Mouse (Mus musculus) embryonic facial prominence, embryonic 15.5 days (tissue): ENCODE data around the gene Slc6a6. TPM values are rescaled to one million over a fixed set of nuclear protein-coding genes. Genes with fewer than 3 reads are reported as not detected.

Experiments
- ATAC-seq: fragments of 200-750 bp; cut with Nextera tagmentation; 2 replicates; pipeline ENCODE4 v1.8.0; 2017; ENCODE audit warnings: low read depth, moderate TSS enrichment; ENCODE audit not compliant: insufficient number of reproducible peaks, low FRiP score, low TSS enrichment
- H3K27ac ChIP-seq: fragments of 300-500 bp; sonication (generic); replicated peaks from 2 replicates; pipeline ENCODE4 v1.5.1; 2015; ENCODE audit warnings: mild to moderate bottlenecking, inconsistent platforms
- H3K27me3 ChIP-seq: fragments of 300-500 bp; sonication (generic); 2 replicates; pipeline ENCODE4 v1.6.1; 2015; ENCODE audit warnings: inconsistent platforms
- H3K36me3 ChIP-seq: fragments of 300-500 bp; sonication (generic); 2 replicates; pipeline ENCODE4 v1.6.1; 2015; ENCODE audit warnings: mild to moderate bottlenecking, inconsistent platforms
- H3K4me1 ChIP-seq: fragments of 300-500 bp; sonication (generic); 2 replicates; pipeline ENCODE4 v1.6.1; 2015; ENCODE audit warnings: inconsistent platforms
- H3K4me2 ChIP-seq: fragments of 300-500 bp; sonication (generic); replicated peaks from 2 replicates; pipeline ENCODE4 v1.6.1; 2015; ENCODE audit warnings: mild to moderate bottlenecking, inconsistent platforms
- H3K4me3 ChIP-seq: fragments of 300-500 bp; sonication (generic); replicated peaks from 2 replicates; pipeline ENCODE4 v1.5.1; 2015; ENCODE audit warnings: mild to moderate bottlenecking, inconsistent platforms
- H3K9ac ChIP-seq: fragments of 300-500 bp; sonication (generic); 2 replicates; pipeline ENCODE4 v1.6.1; 2015; ENCODE audit warnings: inconsistent platforms
- H3K9me3 ChIP-seq: fragments of 300-500 bp; sonication (generic); replicated peaks from 2 replicates; pipeline ENCODE4 v1.6.1; 2016; ENCODE audit warnings: inconsistent platforms
- WGBS: fragments of 180-500 bp; shearing (Covaris S2); methylation state at CpG from one replicate; pipeline ENCODE4 v1.1.7; 2015; 5-methylcytosine and 5-hydroxymethylcytosine counted together
- polyA plus RNA-seq: library from polyadenylated mRNA; unstranded; fragments of >200 nt; fragmentation: Nextera tagmentation; extraction: Ambion mirVana; gene quantifications from 2 replicates; pipeline ENCODE4 v1.2.1, GENCODE M21; 2015

Gene Slc6a6
- polyA plus RNA-seq, 1 experiment from 2014 or later = 77.5 TPM

GRCm38 (mm10) chr6:91655244-91655643 lies 28.6 kb upstream of the Slc6a6 start:
- H3K9ac ChIP-seq = no peak overlapping the region
- H3K9me3 ChIP-seq = no peaks in the 10 kb centered on the region
- H3K27ac ChIP-seq = no peak overlapping the region
- ATAC-seq = no peak
- no peak overlapping the region for H3K4me3 ChIP-seq
- WGBS = 48% methylated on average over 3 of the region's 3 CpGs
- peaks cover 28% of the 10 kb centered on the region for H3K4me1 ChIP-seq
- H3K36me3 ChIP-seq = no peaks in the 10 kb centered on the region
- no peak overlapping the region for H3K4me2 ChIP-seq
- no peaks in the 10 kb centered on the region for H3K27me3 ChIP-seq

GRCm38 (mm10) chr6:91655874-91656433 lies 27.9 kb upstream of the Slc6a6 start:
- WGBS = 64% methylated on average over 6 of the region's 6 CpGs
- peaks cover 30% of the 10 kb centered on the region for H3K4me1 ChIP-seq
- no peak overlapping the region for H3K4me2 ChIP-seq
- no peak for ATAC-seq
- H3K27ac ChIP-seq = no peak overlapping the region; the same call in 1 of the 2 replicates
- H3K36me3 ChIP-seq = no peaks in the 10 kb centered on the region
- H3K4me3 ChIP-seq = no peak overlapping the region
- no peaks in the 10 kb centered on the region for H3K9me3 ChIP-seq
- no peaks in the 10 kb centered on the region for H3K27me3 ChIP-seq
- H3K9ac ChIP-seq = no peak overlapping the region

GRCm38 (mm10) chr6:91658288-91658687 lies 25.6 kb upstream of the Slc6a6 start:
- Histone ChIP-seq H3K4me2 (no peak overlapping the region), H3K27ac (0 out of 2 replicates have a peak overlapping the region, but pooled peaks have one; percentile 7), H3K9ac (no peak overlapping the region), H3K9me3 (no peaks in the 10 kb centered on the region), H3K36me3 (no peaks in the 10 kb centered on the region), H3K4me1 (peaks cover 30% of the 10 kb centered on the region), H3K27me3 (no peaks in the 10 kb centered on the region), H3K4me3 (no peak overlapping the region)
- ATAC-seq = no peak
- 55% methylated on average over 1 of the region's 1 CpGs for WGBS

- no peak overlapping the region for H3K9ac ChIP-seq
- H3K27ac ChIP-seq = peak overlapping the region; percentile 58; the same call in 1 of the 2 replicates
- WGBS = 45% methylated on average over 2 of the region's 2 CpGs
- no peak for ATAC-seq
- H3K4me1 ChIP-seq = peaks cover 25% of the 10 kb centered on the region
- no peak overlapping the region for H3K4me3 ChIP-seq
- H3K27me3 ChIP-seq = no peaks in the 10 kb centered on the region
- H3K9me3 ChIP-seq = no peaks in the 10 kb centered on the region
- H3K36me3 ChIP-seq = no peaks in the 10 kb centered on the region
- H3K4me2 ChIP-seq = no peak overlapping the region
These were observed 23.9 kb upstream of the Slc6a6 start for GRCm38 (mm10) chr6:91659841-91660509.

- H3K27ac ChIP-seq = no peak overlapping the region
- no peak overlapping the region for H3K4me2 ChIP-seq
- H3K9ac ChIP-seq = no peak overlapping the region
- no peaks in the 10 kb centered on the region for H3K27me3 ChIP-seq
- peaks cover 15% of the 10 kb centered on the region for H3K4me1 ChIP-seq
- WGBS = 86% methylated on average over 6 of the region's 6 CpGs
- ATAC-seq = no peak
- no peaks in the 10 kb centered on the region for H3K36me3 ChIP-seq
- no peaks in the 10 kb centered on the region for H3K9me3 ChIP-seq
- no peak overlapping the region for H3K4me3 ChIP-seq
These were observed 21.6 kb upstream of the Slc6a6 start for GRCm38 (mm10) chr6:91662301-91662700.

- Histone ChIP-seq H3K4me2 (no peak overlapping the region), H3K36me3 (no peaks in the 10 kb centered on the region), H3K27ac (no peak overlapping the region), H3K27me3 (no peaks in the 10 kb centered on the region), H3K4me1 (peaks cover 15% of the 10 kb centered on the region), H3K9ac (no peak overlapping the region), H3K4me3 (no peak overlapping the region), H3K9me3 (no peaks in the 10 kb centered on the region)
- WGBS = 79% methylated on average over 6 of the region's 6 CpGs
- no peak for ATAC-seq
These were observed 20.2 kb upstream of the Slc6a6 start for GRCm38 (mm10) chr6:91663616-91664015.

- Histone ChIP-seq H3K9me3 (no peaks in the 10 kb centered on the region), H3K27ac (no peak overlapping the region), H3K4me2 (no peak overlapping the region), H3K36me3 (no peaks in the 10 kb centered on the region), H3K27me3 (no peaks in the 10 kb centered on the region), H3K4me3 (no peak overlapping the region), H3K9ac (no peak overlapping the region), H3K4me1 (peaks cover 2% of the 10 kb centered on the region)
- no peak for ATAC-seq
- 83% methylated on average over 6 of the region's 6 CpGs for WGBS
These were observed 18.6 kb upstream of the Slc6a6 start for GRCm38 (mm10) chr6:91665267-91665666.

GRCm38 (mm10) chr6:91665990-91666700 lies 17.7 kb upstream of the Slc6a6 start:
- no peaks in the 10 kb centered on the region for H3K4me1 ChIP-seq
- H3K4me3 ChIP-seq = no peak overlapping the region
- no peak overlapping the region for H3K9ac ChIP-seq
- no peak overlapping the region for H3K4me2 ChIP-seq
- no peaks in the 10 kb centered on the region for H3K27me3 ChIP-seq
- WGBS = 86% methylated on average over 3 of the region's 3 CpGs
- no peaks in the 10 kb centered on the region for H3K36me3 ChIP-seq
- no peak for ATAC-seq
- no peak overlapping the region for H3K27ac ChIP-seq
- no peaks in the 10 kb centered on the region for H3K9me3 ChIP-seq

GRCm38 (mm10) chr6:91667141-91667540 lies 16.7 kb upstream of the Slc6a6 start:
- H3K27me3 ChIP-seq = no peaks in the 10 kb centered on the region
- no peak for ATAC-seq
- H3K36me3 ChIP-seq = no peaks in the 10 kb centered on the region
- no peak overlapping the region for H3K4me3 ChIP-seq
- no peaks in the 10 kb centered on the region for H3K4me1 ChIP-seq
- no peak overlapping the region for H3K27ac ChIP-seq
- no peak overlapping the region for H3K9ac ChIP-seq
- WGBS = 83% methylated on average over 4 of the region's 4 CpGs
- no peak overlapping the region for H3K4me2 ChIP-seq
- H3K9me3 ChIP-seq = no peaks in the 10 kb centered on the region

GRCm38 (mm10) chr6:91668276-91668675 lies 15.6 kb upstream of the Slc6a6 start:
- no peak for ATAC-seq
- Histone ChIP-seq H3K27me3 (no peaks in the 10 kb centered on the region), H3K27ac (no peak overlapping the region), H3K4me2 (no peak overlapping the region), H3K36me3 (no peaks in the 10 kb centered on the region), H3K4me1 (no peaks in the 10 kb centered on the region), H3K9ac (no peak overlapping the region; the same call in 1 of the 2 replicates), H3K4me3 (no peak overlapping the region), H3K9me3 (no peaks in the 10 kb centered on the region)
- 55% methylated on average over 5 of the region's 5 CpGs for WGBS

GRCm38 (mm10) chr6:91669270-91669669 lies 14.6 kb upstream of the Slc6a6 start:
- no peak for ATAC-seq
- Histone ChIP-seq H3K4me2 (no peak overlapping the region), H3K4me1 (no peaks in the 10 kb centered on the region), H3K27ac (no peak overlapping the region), H3K9ac (no peak overlapping the region), H3K27me3 (no peaks in the 10 kb centered on the region), H3K4me3 (no peak overlapping the region), H3K9me3 (no peaks in the 10 kb centered on the region), H3K36me3 (no peaks in the 10 kb centered on the region)
- 54% methylated on average over 4 of the region's 4 CpGs for WGBS
